21 mouse cellular contexts compared by ENCODE assay signal in genomic region chr14:76059441-76059840, GRCm38 (mm10). TPM values are rescaled to one million over a fixed set of nuclear protein-coding genes. Genes with fewer than 3 reads are reported as not detected.
DNase-seq lines count a peak whose midpoint lies in the region; ATAC-seq and TF ChIP-seq lines count a peak whose summit lies in the region.
"Had no signal": no experiment of that assay in that cellular context is flagged by ENCODE, and none has a peak within 500 bp of the region (broad histone marks: within the 10 kb centered on the region; RNA-seq: fewer than 3 reads in every experiment).

No protein-coding gene starts in this region.

- TF ChIP-seq CTCF in left cerebral cortex, adult 2 months (IDR thresholded peaks at IDR 0.05): no peak

- intact Hi-C loops in left cerebral cortex, postnatal 4 days (cut with DNase I): no loop called here
- intact Hi-C loops in left cerebral cortex, adult 2 months (cut with DNase I): no loop called here

- no peaks in the 10 kb centered on the region for H3K36me3 ChIP-seq in neural tube, embryonic 15.5 days
- H3K36me3 ChIP-seq: forebrain, embryonic 10.5 days; heart, embryonic 10.5 days; limb, embryonic 15.5 days; midbrain, embryonic 12.5 days had no signal

- no peak overlapping the region for H3K4me3 ChIP-seq in left cerebral cortex, adult 2 months
- no peak overlapping the region for H3K4me3 ChIP-seq in neural tube, embryonic 15.5 days (replicated peaks)
- H3K4me3 ChIP-seq: forebrain, embryonic 10.5 days; heart, embryonic 10.5 days; limb, embryonic 15.5 days; midbrain, embryonic 12.5 days had no signal

- WGBS in neural tube, embryonic 15.5 days: 78% methylated on average over 5 of the region's 5 CpGs

- no peak overlapping the region for H3K27ac ChIP-seq in left cerebral cortex, adult 2 months
- no peak overlapping the region for H3K27ac ChIP-seq in neural tube, embryonic 15.5 days (replicated peaks)
- H3K27ac ChIP-seq: forebrain, embryonic 10.5 days; heart, embryonic 10.5 days; kidney, postnatal 0 days; limb, embryonic 15.5 days; midbrain, embryonic 12.5 days had no signal

- H3K9ac ChIP-seq in neural tube, embryonic 15.5 days (replicated peaks): no peak overlapping the region
- H3K9ac ChIP-seq: limb, embryonic 15.5 days; midbrain, embryonic 12.5 days had no signal

- H3K9me3 ChIP-seq in neural tube, embryonic 15.5 days (replicated peaks): no peaks in the 10 kb centered on the region
- H3K9me3 ChIP-seq: forebrain, embryonic 10.5 days; heart, embryonic 10.5 days; limb, embryonic 15.5 days; midbrain, embryonic 12.5 days had no signal

- H3K4me2 ChIP-seq in neural tube, embryonic 15.5 days: no peak overlapping the region
- H3K4me2 ChIP-seq: limb, embryonic 15.5 days; midbrain, embryonic 12.5 days had no signal

- ATAC-seq in cerebellum, adult (ENCODE audit: insufficient number of reproducible peaks, low FRiP score, low TSS enrichment): no peak
- ATAC-seq in neural tube, embryonic 15.5 days (ENCODE audit: low FRiP score): no peak

- H3K4me1 ChIP-seq in neural tube, embryonic 15.5 days: peaks cover under 1% of the 10 kb centered on the region; the same call in 1 of the 2 replicates
- H3K4me1 ChIP-seq: forebrain, embryonic 10.5 days; limb, embryonic 15.5 days; midbrain, embryonic 12.5 days had no signal

- no peaks in the 10 kb centered on the region for H3K27me3 ChIP-seq in neural tube, embryonic 15.5 days (replicated peaks)
- H3K27me3 ChIP-seq: limb, embryonic 15.5 days; midbrain, embryonic 12.5 days had no signal

- DNase-seq in cerebellum, postnatal 10 days: peak; percentile 17 to 47
- DNase-seq in left cerebral cortex, postnatal 4 days: peak; percentile 46
- no peak for DNase-seq in left cerebral cortex, adult 2 months (ENCODE audit: extremely low spot score in 1 of 2, low spot score in 2 of 2)
- DNase-seq in NIH3T3 (ENCODE audit: low read depth): peak; percentile 74
- peak; percentile 15 to 29 for DNase-seq in adrenal gland, postnatal 36 days
- DNase-seq in lung, postnatal 25 days (ENCODE audit: low spot score): no peak
- DNase-seq: cerebellum, adult 2 months; gastrocnemius, postnatal 36 days; kidney, adult 11 months; layer of hippocampus, adult 9-11 months; lung, postnatal 10 days; retina, postnatal 1 day; right cerebral cortex, postnatal 25 days; spleen, adult 18-20 months had no signal

RNA-seq across cellular contexts. Expression of gene Gtf2f2, which starts 48.8 kb away (rescaled TPM):
- total RNA-seq in left cerebral cortex, postnatal 4 days (2021): 10 to 100 TPM; 33.8 to 38.3 TPM
- total RNA-seq in left cerebral cortex, adult 2 months (2021): 10 to 100 TPM; 14.8 to 15.5 TPM
- 10 to 100 TPM; 24.3 to 24.6 TPM for total RNA-seq in adrenal gland, postnatal 36 days (2021)
- 37.1 and 37.4 TPM in 2 replicates for polyA plus RNA-seq in neural tube, embryonic 15.5 days (2015; fragmentation: Nextera tagmentation; extraction: Ambion mirVana)

RNA-seq across cellular contexts. Expression of gene Gpalpp1, which starts 51.1 kb away (rescaled TPM):
- 10 to 100 TPM; 20.3 to 21.1 TPM for total RNA-seq in left cerebral cortex, postnatal 4 days (2021)
- 10 to 100 TPM; 23.2 to 23.6 TPM for total RNA-seq in left cerebral cortex, adult 2 months (2021)
- 10 to 100 TPM; 19.8 to 22.8 TPM for total RNA-seq in adrenal gland, postnatal 36 days (2021)
- 9.5 and 10.0 TPM in 2 replicates for polyA plus RNA-seq in neural tube, embryonic 15.5 days (2015; fragmentation: Nextera tagmentation; extraction: Ambion mirVana)

RNA-seq across cellular contexts. Expression of gene Nufip1, which starts 51.2 kb away (rescaled TPM):
- total RNA-seq in left cerebral cortex, postnatal 4 days (2021): 10 to 100 TPM; 10.0 to 11.6 TPM
- total RNA-seq in left cerebral cortex, adult 2 months (2021): 1 to 10 TPM; 8.2 to 8.4 TPM
- total RNA-seq in adrenal gland, postnatal 36 days (2021): 1 to 10 TPM; 7.5 to 8.5 TPM
- 12.1 and 14.1 TPM in 2 replicates for polyA plus RNA-seq in neural tube, embryonic 15.5 days (2015; fragmentation: Nextera tagmentation; extraction: Ambion mirVana)

Comparison
In these comparisons a context has a peak if more than half of its experiments do, and no peak if none do; other contexts are left out.
1. DNase-seq: peak in cerebellum, postnatal 10 days (2 of 2), left cerebral cortex, postnatal 4 days (single experiment), NIH3T3 (single experiment) and adrenal gland, postnatal 36 days (2 of 2); none in left cerebral cortex, adult 2 months (0 of 2) and lung, postnatal 25 days (single experiment).